Mouse (Mus musculus): ENCODE results near the gene Kirrel3.
A peak's percentile ranks its signal among the peaks of the same experiment; 100 is the strongest.

Kirrel3 gene

DNA sequence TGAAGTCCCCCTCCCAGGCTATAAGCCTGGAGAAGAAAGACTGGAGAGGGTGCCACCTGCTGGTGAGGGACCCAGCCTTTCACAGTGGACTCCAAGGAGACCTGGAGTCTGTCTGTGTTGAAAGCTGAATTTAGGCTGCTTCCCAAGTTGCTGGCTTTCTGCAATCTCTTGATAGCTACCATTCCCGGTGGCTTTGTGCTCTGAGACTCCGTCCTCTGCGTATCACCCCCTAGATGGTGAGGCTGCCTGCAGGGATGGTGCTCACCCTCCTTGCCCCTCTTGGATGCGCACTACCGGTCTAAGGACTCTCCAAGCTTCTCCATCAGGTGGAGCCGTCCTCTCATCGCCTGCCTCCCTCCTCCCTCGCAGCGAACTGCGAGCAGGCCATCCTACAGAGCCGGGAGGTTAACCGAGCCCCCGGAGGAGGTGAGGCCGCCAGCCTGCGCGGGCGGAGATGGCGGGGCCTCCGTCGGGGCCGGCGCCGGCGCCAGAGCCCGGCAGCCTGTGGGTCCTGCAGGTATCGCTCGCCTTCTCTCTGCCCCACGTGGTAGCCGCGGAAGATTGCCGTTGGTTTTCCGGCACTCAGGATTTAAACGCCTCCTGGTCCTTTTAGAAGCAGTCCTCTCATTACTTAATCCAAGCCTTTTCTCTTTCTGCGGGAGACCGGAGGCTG is at the start of gene Kirrel3:
TSS of gene Kirrel3 (plus strand) at position 136 of the 673 bp plus-strand sequence.
- peak; percentile 66 for DNase-seq

DNA sequence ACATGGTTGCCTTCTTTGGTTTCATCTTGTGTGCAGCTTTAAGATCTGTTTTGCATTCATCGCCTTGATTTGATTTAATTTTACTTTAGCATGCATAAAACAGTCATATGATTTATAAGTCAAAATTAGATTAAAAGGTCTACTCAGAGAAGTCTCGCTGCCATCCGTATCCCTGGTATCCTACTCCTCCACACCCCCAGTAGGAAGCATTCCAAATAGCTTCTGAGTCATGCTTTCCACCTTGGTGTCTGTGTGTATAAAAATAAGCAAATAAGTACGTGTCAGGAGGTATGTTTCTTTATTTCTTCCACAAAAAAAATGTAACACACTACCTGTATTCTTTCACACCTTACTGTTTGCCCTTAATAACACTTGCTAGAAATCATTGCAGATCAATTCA is 45.0 kb upstream of the Kirrel3 start:
- no peak for DNase-seq

- DNase-seq, result no peak
Measured at GRCm38 (mm10) chr9:34443950-34444349, 41.7 kb upstream of the Kirrel3 start.

DNA sequence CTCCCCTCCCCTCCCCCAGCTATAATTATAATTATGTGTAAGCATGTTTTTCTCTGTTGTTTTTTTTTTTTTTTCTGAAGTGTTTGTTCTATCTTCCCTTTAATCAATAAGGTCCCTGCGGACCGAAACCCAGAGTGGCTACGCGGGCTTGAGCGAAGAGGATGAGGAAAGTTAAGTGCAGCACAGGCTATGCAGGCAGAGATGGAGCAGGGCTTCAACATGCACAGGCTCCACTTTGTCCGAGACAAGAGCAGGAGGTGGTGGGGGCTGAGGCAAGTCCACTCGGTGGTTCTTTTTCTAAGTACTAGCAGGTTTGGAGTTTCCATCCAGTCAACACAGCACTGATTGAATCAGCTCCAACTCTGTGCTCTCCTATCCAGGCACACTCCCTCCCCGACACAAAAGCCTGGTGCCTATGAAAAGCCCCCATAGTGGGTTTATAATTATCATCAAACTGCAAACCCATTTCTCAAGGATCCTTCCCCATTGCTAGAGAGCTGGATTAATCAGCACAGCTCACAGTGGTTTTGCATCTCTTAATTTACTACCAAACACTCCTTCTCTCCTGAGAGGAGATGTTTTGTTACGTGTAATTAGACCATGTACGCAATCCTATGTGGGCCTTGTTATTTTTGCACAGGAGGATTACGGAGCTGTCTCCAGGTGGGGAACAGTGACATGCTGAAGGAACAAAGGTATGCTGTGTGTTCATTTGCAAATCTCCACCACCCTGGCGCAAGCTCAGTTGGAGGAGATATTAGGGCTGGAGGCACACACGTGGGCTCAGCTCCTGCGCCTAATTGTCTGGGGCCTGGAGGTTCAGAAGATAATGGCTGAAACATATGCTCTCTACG is 39.0 kb upstream of the Kirrel3 start:
- DNase-seq, result no peak

GRCm38 (mm10) chr9:34447736-34448135 is 38.0 kb upstream of the Kirrel3 start:
- DNase-seq, result no peak

DNA sequence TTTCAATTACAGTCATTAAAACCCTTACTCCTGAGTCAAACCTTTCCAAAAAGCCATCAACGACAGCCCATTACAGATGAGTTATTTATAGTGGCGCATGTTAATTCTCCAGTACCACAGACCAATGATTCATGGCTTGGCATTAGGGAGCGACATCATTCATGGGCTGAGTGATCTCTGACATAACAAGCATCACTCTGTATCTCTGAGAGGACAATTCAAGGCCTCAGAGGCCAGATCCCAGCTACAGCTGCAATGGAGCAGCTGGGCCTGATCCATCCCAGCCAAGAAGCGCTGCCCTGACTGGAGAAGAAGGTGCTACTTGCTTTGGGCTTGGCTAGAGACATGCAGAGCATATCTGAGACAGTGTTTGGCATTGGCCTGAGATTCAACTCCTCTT is 37.2 kb upstream of the Kirrel3 start:
- no peak for DNase-seq

DNA sequence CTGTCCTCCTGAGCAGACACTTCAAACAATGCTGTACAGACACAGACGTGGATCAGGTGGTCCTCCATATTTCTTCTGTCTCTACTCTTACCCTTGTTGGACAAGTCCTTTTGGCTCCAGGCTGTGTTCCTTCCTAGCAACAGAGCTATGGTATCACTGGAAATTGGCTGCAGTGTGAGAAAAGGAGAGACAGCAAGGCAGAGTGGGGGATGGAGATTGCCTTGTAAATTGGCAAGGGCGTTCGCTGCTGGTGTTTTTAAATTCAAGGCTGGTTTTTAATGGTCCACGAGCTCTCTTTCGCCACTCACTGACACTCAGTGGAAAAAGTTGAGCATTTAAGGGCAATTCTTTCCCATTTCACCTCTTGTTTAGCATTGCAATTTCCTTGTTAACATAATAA is 27.5 kb upstream of the Kirrel3 start:
- no peak for DNase-seq

DNA sequence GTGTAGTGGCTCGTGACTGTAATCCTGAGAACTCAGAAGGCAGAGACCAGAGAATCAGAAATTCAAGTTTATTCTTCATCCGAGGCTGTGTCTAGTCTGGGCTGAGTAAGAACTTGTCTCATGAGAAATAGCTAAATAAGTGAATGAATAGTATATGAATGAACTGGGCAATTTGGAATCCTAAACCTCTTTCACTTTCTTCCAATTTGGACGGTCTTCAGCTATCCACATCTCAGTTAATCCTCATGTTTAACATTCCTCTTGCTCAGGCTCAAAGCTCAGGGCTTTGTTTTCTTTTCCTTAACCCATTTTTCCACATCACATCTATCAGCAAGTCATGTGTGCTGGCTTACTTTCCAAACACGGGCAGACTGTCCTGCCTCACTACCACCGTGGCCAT is 25.7 kb upstream of the Kirrel3 start:
- no peak for DNase-seq

DNA sequence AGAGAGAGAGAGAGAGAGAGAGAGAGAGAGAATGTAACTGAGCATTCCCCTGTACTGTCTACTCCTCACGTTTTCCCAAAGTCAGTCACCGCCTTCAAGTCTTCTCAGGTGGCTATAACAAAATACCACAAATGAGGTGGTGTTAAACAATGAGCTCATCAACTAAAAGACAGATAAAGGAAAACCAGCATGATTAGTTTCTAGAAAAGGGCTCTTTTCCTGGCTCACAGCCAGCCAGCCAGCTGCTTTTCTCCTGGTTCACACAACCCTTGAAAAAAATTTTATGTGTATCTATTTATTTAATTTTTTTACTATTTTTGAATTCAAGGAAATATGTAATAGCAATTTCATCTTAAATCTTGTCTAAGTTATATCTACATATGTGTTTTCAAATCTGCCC is 22.0 kb upstream of the Kirrel3 start:
- DNase-seq, result no peak

DNA sequence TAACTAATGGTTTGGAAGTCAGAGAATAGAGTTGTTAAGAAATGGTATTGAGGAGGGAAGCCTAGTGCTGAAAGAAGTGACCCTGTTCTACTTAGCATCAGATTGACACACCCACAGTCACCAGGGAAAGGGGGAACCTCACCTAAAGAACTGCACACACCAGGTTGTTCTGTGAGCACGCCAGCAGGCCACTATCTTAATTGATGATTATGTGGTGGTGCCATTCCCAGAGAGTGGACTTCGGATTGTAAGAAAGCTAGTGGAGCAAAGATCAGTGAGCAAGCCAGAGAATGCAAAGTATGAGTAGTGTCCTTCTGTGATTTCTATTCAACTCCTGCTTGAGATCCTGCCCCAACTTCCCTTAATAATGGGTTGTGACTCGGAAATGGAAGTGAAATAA is 19.6 kb upstream of the Kirrel3 start:
- no peak for DNase-seq

DNA sequence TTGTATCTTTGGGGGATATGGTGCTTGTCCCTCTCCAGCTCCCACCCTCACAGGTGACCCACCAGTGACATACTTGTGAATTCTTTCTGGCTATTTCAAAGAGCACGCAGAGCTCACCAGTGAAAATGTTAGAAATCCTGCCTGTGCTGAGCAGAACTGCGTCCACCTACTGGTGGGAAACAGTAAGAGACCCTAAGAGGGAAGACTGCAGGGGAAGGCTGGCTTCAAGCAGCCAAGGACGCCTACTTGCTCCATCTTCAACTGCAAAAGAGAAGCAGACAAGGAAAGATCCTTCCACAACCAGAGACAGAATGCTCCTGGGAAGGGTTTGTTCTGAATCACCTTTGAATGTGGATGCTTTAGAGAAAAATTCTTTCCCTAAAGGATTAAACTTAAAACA is 16.5 kb upstream of the Kirrel3 start:
- no peak for DNase-seq

GRCm38 (mm10) chr9:34476206-34476605 is 9.5 kb upstream of the Kirrel3 start:
- no peak for DNase-seq

- no peak for DNase-seq
Measured at GRCm38 (mm10) chr9:34478494-34478893, 7.2 kb upstream of the Kirrel3 start.

GRCm38 (mm10) chr9:34483236-34483635 is 2.5 kb upstream of the Kirrel3 start:
- DNase-seq, result no peak

DNA sequence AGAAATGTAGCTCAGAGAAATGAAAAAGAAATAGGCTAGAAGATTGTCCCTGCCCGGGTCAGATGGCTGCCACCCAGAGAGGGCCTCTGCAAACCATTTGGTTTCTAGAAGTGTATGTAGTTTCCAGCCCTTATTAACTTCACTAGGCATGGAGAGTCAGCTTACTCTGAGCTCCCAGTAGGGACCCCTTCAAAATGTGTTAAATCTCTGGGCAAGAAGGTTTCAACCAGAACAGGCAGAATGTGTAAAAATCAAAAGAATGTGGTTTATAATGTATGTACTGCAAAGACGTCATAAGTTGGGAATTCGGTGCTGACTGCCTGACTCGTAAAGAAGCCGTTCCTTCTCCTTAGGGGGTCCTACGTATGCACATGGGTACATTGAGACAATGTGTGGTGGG is 1.0 kb upstream of the Kirrel3 start:
- no peak for DNase-seq

- no peak for DNase-seq
Measured at GRCm38 (mm10) chr9:34488267-34488666, 2.6 kb downstream of the Kirrel3 start.

DNA sequence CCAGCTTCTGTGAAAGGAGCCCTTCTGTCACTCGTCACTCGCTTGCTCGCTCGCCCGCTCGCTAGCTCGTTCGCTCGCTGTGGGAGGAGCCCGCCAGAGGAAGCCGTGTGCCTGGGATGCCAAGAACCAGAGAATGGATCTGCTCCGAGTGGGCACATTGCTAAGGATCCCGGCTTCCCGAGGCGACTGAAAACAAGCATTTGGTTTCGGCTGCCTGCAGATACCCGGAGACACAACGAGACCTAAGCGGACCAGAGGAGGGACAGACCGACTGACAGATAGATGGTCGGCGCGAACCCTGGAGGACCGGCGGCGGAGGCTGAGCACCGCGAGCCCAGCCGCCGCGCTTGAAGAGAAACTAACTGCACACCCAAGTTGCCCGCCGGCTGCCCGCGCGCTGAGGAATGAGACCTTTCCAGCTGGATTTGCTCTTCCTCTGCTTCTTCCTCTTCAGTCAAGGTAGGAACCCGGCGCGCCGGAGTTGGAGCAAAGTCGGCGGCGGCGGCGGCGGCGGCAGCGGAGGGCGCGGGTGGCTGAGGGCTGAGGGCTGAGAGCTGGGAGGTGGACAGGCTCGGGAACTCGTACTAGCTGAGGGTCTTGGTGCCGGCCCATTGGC is 3.1 kb downstream of the Kirrel3 start:
- DNase-seq, result peak; percentile 34

GRCm38 (mm10) chr9:34489316-34489710 is 3.6 kb downstream of the Kirrel3 start:
- DNase-seq, result no peak

DNA sequence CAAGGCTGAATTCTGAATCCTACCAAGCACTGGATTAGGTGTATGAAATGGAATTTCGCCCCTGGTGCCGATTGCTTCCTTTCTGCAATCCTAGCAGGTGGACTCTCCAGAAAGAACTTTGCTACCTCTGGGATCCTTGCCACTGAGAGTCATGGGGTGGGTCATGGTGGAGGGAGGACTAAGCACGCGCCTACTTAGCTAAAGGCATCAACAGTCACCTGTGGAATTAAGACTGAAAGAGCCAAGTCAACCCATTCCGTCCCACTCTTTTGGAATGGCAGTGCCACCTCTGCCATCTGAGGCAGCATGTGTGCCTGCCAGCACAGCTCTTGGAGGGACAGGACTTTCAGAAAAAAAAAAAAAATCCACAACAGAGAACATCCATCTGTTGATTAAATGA is 4.1 kb downstream of the Kirrel3 start:
- no peak for DNase-seq

GRCm38 (mm10) chr9:34492121-34492520 is 6.4 kb downstream of the Kirrel3 start:
- DNase-seq, result no peak

- no peak for DNase-seq
Measured at GRCm38 (mm10) chr9:34493571-34493970, 7.9 kb downstream of the Kirrel3 start.

DNA sequence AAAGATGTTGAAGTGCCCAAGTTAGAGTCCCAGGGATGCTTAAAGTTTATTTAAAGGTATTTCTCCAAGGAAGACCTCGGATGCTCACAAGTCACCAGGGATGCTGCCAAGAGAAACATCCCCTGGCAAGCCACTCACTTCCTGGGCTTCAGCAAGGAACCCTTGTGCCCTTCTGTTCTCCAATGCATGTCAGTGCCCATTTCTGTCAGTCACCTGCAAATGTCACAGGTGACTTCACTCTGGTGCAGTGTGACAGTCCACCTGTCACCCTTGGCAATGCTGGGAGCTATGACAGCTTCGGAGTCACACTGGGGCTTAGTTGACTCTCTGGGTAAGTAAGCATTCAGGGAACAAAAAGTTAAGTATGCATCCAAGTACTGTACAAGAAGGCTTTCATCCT is 12.4 kb downstream of the Kirrel3 start:
- no peak for DNase-seq

DNA sequence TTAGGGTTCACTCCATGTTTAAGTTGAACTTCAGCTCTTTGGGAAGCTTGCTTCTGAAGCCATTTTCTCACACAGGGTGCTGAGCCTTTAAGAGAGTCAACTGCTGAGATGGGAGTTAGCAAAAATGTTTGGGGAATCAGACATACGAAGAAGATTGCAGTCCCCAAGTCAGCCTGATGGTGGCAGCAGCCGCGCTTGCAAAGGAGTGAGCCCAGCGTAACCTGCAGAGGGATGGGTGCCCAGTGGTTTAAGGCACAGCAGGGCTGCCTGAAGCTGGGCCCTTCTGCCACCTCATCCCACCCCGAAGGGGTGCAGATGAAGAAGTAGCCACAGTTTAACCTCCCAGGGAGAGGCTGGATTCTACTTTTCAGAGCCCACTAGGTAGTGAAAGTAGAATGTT is 13.0 kb downstream of the Kirrel3 start:
- peak; percentile 88 for DNase-seq

GRCm38 (mm10) chr9:34507164-34507563 is 21.5 kb downstream of the Kirrel3 start:
- DNase-seq, result no peak

All from lung, postnatal 36 days (tissue).